Mouse (Mus musculus) kidney, adult 2 months (tissue): Measurements from ENCODE around the gene Mrps18c. TPM values are rescaled to one million over a fixed set of nuclear protein-coding genes. Genes with fewer than 3 reads are reported as not detected.

Experiments used
- DNase-seq: peaks from one replicate; pipeline ENCODE4 v3.0.0; 2021
- H3K27ac ChIP-seq: fragments of 200-500 bp; 2 replicates; pipeline ENCODE4 v1.5.1; 2012; ENCODE audit warnings: low read depth, low read length, control low read depth, inconsistent platforms; ENCODE audit not compliant: insufficient read depth
- H3K27me3 ChIP-seq: fragments of 200-500 bp; replicated peaks from 2 replicates; pipeline ENCODE4 v1.6.1; 2012; ENCODE audit warnings: mild to moderate bottlenecking, moderate library complexity, low read length, inconsistent platforms; ENCODE audit not compliant: control insufficient read depth, insufficient read depth
- H3K36me3 ChIP-seq: fragments of 200-500 bp; 2 replicates; pipeline ENCODE4 v1.6.1; 2012; ENCODE audit warnings: mild to moderate bottlenecking, moderate library complexity, low read length, inconsistent platforms; ENCODE audit not compliant: control insufficient read depth, insufficient read depth
- H3K4me1 ChIP-seq: fragments of 200-500 bp; 2 replicates; pipeline ENCODE4 v1.6.1; 2011; ENCODE audit warnings: low read length; ENCODE audit not compliant: control insufficient read depth, insufficient read depth
- H3K4me3 ChIP-seq: fragments of 200-500 bp; 2 replicates; pipeline ENCODE4 v1.5.1; 2011; ENCODE audit warnings: mild to moderate bottlenecking, low read depth, low read length, control low read depth; ENCODE audit not compliant: insufficient read depth
- CTCF ChIP-seq: fragments of 200-500 bp; conservative IDR thresholded peaks from 2 replicates; pipeline ENCODE4 v1.5.1; 2011; ENCODE audit warnings: low read depth, mild to moderate bottlenecking, control low read depth, low read length, moderate library complexity, mixed read lengths; ENCODE audit not compliant: insufficient read depth, insufficient read length
- POLR2A ChIP-seq: fragments of 200-500 bp; IDR thresholded peaks from one replicate; pipeline ENCODE4 v1.6.1; 2011; ENCODE audit warnings: low read depth, low read length, control low read depth
- WGBS: fragments of 180-500 bp; shearing (Covaris S2); methylation state at CpG from one replicate; pipeline ENCODE4 v1.1.7; 2018; 5-methylcytosine and 5-hydroxymethylcytosine counted together
- polyA plus RNA-seq: library from polyadenylated mRNA; depleted of rRNA; stranded (reverse); fragments of >200 nt; gene quantifications from 2 replicates; pipeline ENCODE4 v1.2.3, GENCODE M21; 2012

The Mrps18c gene
- polyA plus RNA-seq, 1 experiment = 57.3 TPM

- H3K4me3 ChIP-seq = no peak overlapping the region
- no peaks in the 10 kb centered on the region for H3K4me1 ChIP-seq
- TF ChIP-seq POLR2A (no peak), CTCF (no peak)
- DNase-seq = no peak
- H3K36me3 ChIP-seq = no peaks in the 10 kb centered on the region
- no peak overlapping the region for H3K27ac ChIP-seq
- 55% methylated on average over 7 of the region's 7 CpGs for WGBS
- no peaks in the 10 kb centered on the region for H3K27me3 ChIP-seq
These were observed 28.1 kb downstream of the Mrps18c start for GRCm38 (mm10) chr5:100826531-100826930.

- no peak for TF ChIP-seq POLR2A
- no peak for TF ChIP-seq CTCF
- 73% methylated on average over 3 of the region's 3 CpGs for WGBS
- Histone ChIP-seq H3K36me3 (no peaks in the 10 kb centered on the region), H3K27ac (no peak overlapping the region), H3K4me1 (no peaks in the 10 kb centered on the region), H3K27me3 (no peaks in the 10 kb centered on the region), H3K4me3 (no peak overlapping the region)
- no peak for DNase-seq
These were observed 30.3 kb downstream of the Mrps18c start for GRCm38 (mm10) chr5:100828701-100829100.

DNA sequence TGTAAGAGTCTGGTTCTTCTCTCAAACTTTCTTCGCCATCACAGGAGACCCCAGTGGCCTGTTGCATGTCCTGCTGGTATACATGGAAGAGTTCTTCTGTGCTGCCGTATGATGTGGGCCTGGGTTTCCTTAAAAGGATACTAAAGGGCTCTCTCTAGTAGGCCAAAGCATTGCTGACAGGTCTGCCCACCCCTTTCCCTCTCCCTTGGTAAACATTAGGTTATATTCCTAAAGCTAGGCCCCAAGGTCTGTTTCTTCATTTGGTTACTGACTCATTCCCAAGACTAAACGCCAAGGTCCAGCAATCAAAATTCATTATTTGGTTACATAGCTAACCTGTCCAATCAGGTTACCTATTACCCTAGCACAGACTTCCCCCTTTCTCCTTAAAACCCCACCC is 34.3 kb downstream of the Mrps18c start:
- Histone ChIP-seq H3K27ac (no peak overlapping the region), H3K36me3 (no peaks in the 10 kb centered on the region), H3K4me3 (no peak overlapping the region), H3K4me1 (no peaks in the 10 kb centered on the region), H3K27me3 (no peaks in the 10 kb centered on the region)
- no peak for DNase-seq
- 90% methylated on average over 3 of the region's 3 CpGs for WGBS
- TF ChIP-seq POLR2A (no peak), CTCF (no peak)

DNA sequence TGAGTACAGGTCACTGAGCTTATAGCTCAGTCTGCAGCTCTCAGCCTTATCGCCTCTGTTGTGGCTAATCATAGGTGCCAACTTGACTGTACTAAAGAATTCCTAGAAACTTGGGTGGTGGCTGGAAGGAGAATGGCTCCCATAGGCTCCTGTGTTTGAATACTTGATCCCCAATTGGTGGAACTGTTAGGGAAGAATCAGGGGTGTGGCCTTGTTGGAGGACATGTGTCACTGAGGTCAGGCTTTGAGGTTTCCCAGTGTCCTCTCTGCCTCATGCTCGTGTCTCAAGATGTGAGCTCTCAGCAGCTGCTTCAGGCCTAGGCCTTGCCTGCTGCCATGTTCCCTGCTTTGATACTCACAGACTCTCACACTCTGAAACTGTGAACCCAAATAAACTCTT is 35.4 kb downstream of the Mrps18c start:
- no peaks in the 10 kb centered on the region for H3K27me3 ChIP-seq
- no peak overlapping the region for H3K4me3 ChIP-seq
- no peaks in the 10 kb centered on the region for H3K4me1 ChIP-seq
- WGBS = 92% methylated on average over 2 of the region's 2 CpGs
- no peaks in the 10 kb centered on the region for H3K36me3 ChIP-seq
- no peak overlapping the region for H3K27ac ChIP-seq
- DNase-seq = no peak
- no peak for TF ChIP-seq CTCF
- TF ChIP-seq POLR2A = no peak

- no peak overlapping the region for H3K4me3 ChIP-seq
- H3K27ac ChIP-seq = no peak overlapping the region
- TF ChIP-seq POLR2A (no peak), CTCF (no peak)
- H3K27me3 ChIP-seq = no peaks in the 10 kb centered on the region
- WGBS = 61% methylated on average over 9 of the region's 9 CpGs
- H3K4me1 ChIP-seq = no peaks in the 10 kb centered on the region
- no peak for DNase-seq
- no peaks in the 10 kb centered on the region for H3K36me3 ChIP-seq
These were observed 37.6 kb downstream of the Mrps18c start for GRCm38 (mm10) chr5:100835862-100836538.

GRCm38 (mm10) chr5:100837907-100838306 is 39.5 kb downstream of the Mrps18c start:
- WGBS = 88% methylated on average over 7 of the region's 7 CpGs
- TF ChIP-seq CTCF (no peak), POLR2A (no peak)
- Histone ChIP-seq H3K36me3 (no peaks in the 10 kb centered on the region), H3K27me3 (no peaks in the 10 kb centered on the region), H3K4me3 (no peak overlapping the region), H3K27ac (no peak overlapping the region), H3K4me1 (no peaks in the 10 kb centered on the region)
- DNase-seq = no peak

DNA sequence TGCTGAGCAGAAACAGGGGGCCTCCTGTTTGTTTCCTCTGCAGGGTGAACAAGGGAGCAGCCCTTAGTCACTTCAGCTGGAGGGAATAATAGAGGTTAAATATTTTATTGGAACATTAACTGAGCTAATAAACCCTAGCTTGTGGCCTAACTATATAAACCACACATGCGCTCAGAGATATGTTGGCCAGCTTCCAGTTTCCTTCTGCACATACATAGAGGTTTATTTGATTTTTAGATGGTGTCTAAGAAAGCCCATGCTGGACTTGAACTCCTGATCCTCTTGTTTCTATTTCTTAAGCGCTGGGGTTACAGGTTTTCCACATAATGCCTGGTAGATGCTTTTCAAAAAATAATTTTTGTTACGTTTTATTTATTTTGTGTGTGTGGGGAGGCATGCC is 46.1 kb downstream of the Mrps18c start:
- no peaks in the 10 kb centered on the region for H3K36me3 ChIP-seq
- no peak for DNase-seq
- H3K4me3 ChIP-seq = no peak overlapping the region
- H3K27ac ChIP-seq = no peak overlapping the region
- TF ChIP-seq CTCF (no peak), POLR2A (no peak)
- 77% methylated on average over 3 of the region's 3 CpGs for WGBS
- H3K4me1 ChIP-seq = no peaks in the 10 kb centered on the region
- H3K27me3 ChIP-seq = no peaks in the 10 kb centered on the region

GRCm38 (mm10) chr5:100845485-100845847 is 47.0 kb downstream of the Mrps18c start, which contains the start of gene Gpat3:
TSS of gene Gpat3 (plus strand) at chr5:100845713.
- Histone ChIP-seq H3K36me3 (no peaks in the 10 kb centered on the region), H3K27me3 (no peaks in the 10 kb centered on the region), H3K27ac (peak within 1 kb of the TSS; percentile 45), H3K4me1 (no peaks in the 10 kb centered on the region), H3K4me3 (peak within 1 kb of the TSS; percentile 77)
- 2% methylated on average over 16 of the region's 16 CpGs for WGBS
- TF ChIP-seq POLR2A (no peak), CTCF (no peak)
- DNase-seq = peak; percentile 41
